Mouse (Mus musculus) embryonic fibroblast, embryonic 13.5 days (primary cell): Measurements from ENCODE around the gene Clspn.

Experiments used
- CTCF ChIP-seq: IDR thresholded peaks from 2 replicates; pipeline ENCODE4 v1.5.1; 2011; ENCODE audit warnings: mild to moderate bottlenecking, control low read depth, low read length, moderate library complexity, borderline replicate concordance; ENCODE audit not compliant: insufficient read depth
- POLR2A ChIP-seq: IDR thresholded peaks from 2 replicates; pipeline ENCODE4 v1.6.1; 2011; ENCODE audit warnings: low read depth, mild to moderate bottlenecking, control low read depth, low read length, moderate library complexity

GRCm38 (mm10) chr4:126540487-126541071, 16.2 kb upstream of the Clspn start:
- TF ChIP-seq POLR2A (no peak), CTCF (no peak)
